20 mouse cellular contexts compared by ENCODE assay signal in genomic region chr6:50336376-50336775, GRCm38 (mm10).
"Had no signal": no experiment of that assay in that cellular context is flagged by ENCODE, and none has a peak within 500 bp of the region (broad histone marks: within the 10 kb centered on the region; RNA-seq: fewer than 3 reads in every experiment).

No protein-coding gene starts in this region.

- H3K4me3 ChIP-seq: limb, embryonic 12.5 days; limb, embryonic 15.5 days; midbrain, embryonic 12.5 days; midbrain, embryonic 15.5 days; neural tube, embryonic 12.5 days; neural tube, embryonic 15.5 days; stomach, embryonic 15.5 days had no signal

- H3K9ac ChIP-seq: limb, embryonic 12.5 days; limb, embryonic 15.5 days; liver, embryonic 14.5 days; liver, postnatal 0 days; lung, embryonic 14.5 days; midbrain, embryonic 12.5 days; midbrain, embryonic 15.5 days; neural tube, embryonic 12.5 days; neural tube, embryonic 15.5 days; stomach, embryonic 15.5 days had no signal

- DNase-seq: kidney, postnatal 14 days; kidney, postnatal 4 days; left cerebral cortex, postnatal 4 days; liver, postnatal 0 days; lung, embryonic 14.5 days; right cerebral cortex, adult 18-20 months; right cerebral cortex, postnatal 14 days; right cerebral cortex, postnatal 4 days; thymus, postnatal 36 days had no signal

- ATAC-seq: liver, postnatal 0 days; lung, postnatal 0 days; midbrain, embryonic 15.5 days had no signal

- H3K9me3 ChIP-seq: limb, embryonic 12.5 days; limb, embryonic 15.5 days; midbrain, embryonic 12.5 days; midbrain, embryonic 15.5 days; neural tube, embryonic 12.5 days; neural tube, embryonic 15.5 days; stomach, embryonic 15.5 days had no signal

- H3K27me3 ChIP-seq: limb, embryonic 12.5 days; limb, embryonic 15.5 days; midbrain, embryonic 12.5 days; midbrain, embryonic 15.5 days; neural tube, embryonic 12.5 days; neural tube, embryonic 15.5 days; stomach, embryonic 15.5 days had no signal

- H3K36me3 ChIP-seq: limb, embryonic 12.5 days; limb, embryonic 15.5 days; midbrain, embryonic 12.5 days; midbrain, embryonic 15.5 days; neural tube, embryonic 12.5 days; neural tube, embryonic 15.5 days; stomach, embryonic 15.5 days had no signal

- H3K4me1 ChIP-seq: midbrain, embryonic 12.5 days; midbrain, embryonic 15.5 days; neural tube, embryonic 12.5 days; neural tube, embryonic 15.5 days had no signal

- H3K4me2 ChIP-seq: limb, embryonic 12.5 days; limb, embryonic 15.5 days; liver, embryonic 11.5 days; lung, embryonic 14.5 days; midbrain, embryonic 12.5 days; midbrain, embryonic 15.5 days; neural tube, embryonic 12.5 days; neural tube, embryonic 15.5 days; stomach, embryonic 15.5 days had no signal

- H3K27ac ChIP-seq: limb, embryonic 12.5 days; limb, embryonic 15.5 days; liver, embryonic 14.5 days; macrophage; midbrain, embryonic 12.5 days; midbrain, embryonic 15.5 days; neural tube, embryonic 12.5 days; neural tube, embryonic 15.5 days; stomach, embryonic 15.5 days had no signal
